Mouse (Mus musculus): ENCODE results near the gene Snx25.

- TF ChIP-seq CTCF (IDR thresholded peaks at IDR 0.05; ENCODE audit: control insufficient read depth, insufficient read depth, low read length): no peak
- no peak for TF ChIP-seq POLR2A (IDR thresholded peaks at IDR 0.05; ENCODE audit: borderline replicate concordance, control insufficient read depth, low read depth, low read length)
Observed at GRCm38 (mm10) chr8:46075223-46075622, 76.7 kb downstream of the Snx25 start.
